Mouse (Mus musculus) C2C12 (cell line): Measurements from ENCODE around the gene G3bp1.

Experiments used
- CEBPB ChIP-seq: IDR thresholded peaks from one replicate; pipeline ENCODE4 v1.6.1; 2011; ENCODE audit warnings: low read depth, mild to moderate bottlenecking, control low read depth, moderate library complexity
- CTCF ChIP-seq: IDR thresholded peaks from one replicate; pipeline ENCODE4 v1.5.1; 2011; ENCODE audit not compliant: control insufficient read depth, insufficient read depth, insufficient read length
- MYOD1 ChIP-seq: IDR thresholded peaks from one replicate; pipeline ENCODE4 v1.6.1; 2011; ENCODE audit warnings: low read depth; ENCODE audit not compliant: control insufficient read depth, insufficient read length
- USF1 ChIP-seq: IDR thresholded peaks from one replicate; pipeline ENCODE4 v1.6.1; 2011; ENCODE audit warnings: low read depth, mild to moderate bottlenecking, control low read depth, moderate library complexity

GRCm38 (mm10) chr11:55511374-55511773, 41.9 kb downstream of the G3bp1 start:
- TF ChIP-seq CTCF (no peak), USF1 (no peak), CEBPB (no peak), MYOD1 (no peak)
